Mouse (Mus musculus): ENCODE measurements around the gene Dyrk1a.

Gene Dyrk1a

GRCm38 (mm10) chr16:94590214-94590613, 20.4 kb downstream of the Dyrk1a start:
- no peak for DNase-seq (ENCODE audit: low spot score)

GRCm38 (mm10) chr16:94590977-94591376, 21.2 kb downstream of the Dyrk1a start:
- DNase-seq (ENCODE audit: low spot score), result no peak

- DNase-seq (ENCODE audit: low spot score), result no peak
Observed at GRCm38 (mm10) chr16:94591536-94591935, 21.7 kb downstream of the Dyrk1a start.

GRCm38 (mm10) chr16:94596633-94597032, 26.8 kb downstream of the Dyrk1a start:
- no peak for DNase-seq (ENCODE audit: low spot score)

GRCm38 (mm10) chr16:94597640-94598039, 27.8 kb downstream of the Dyrk1a start:
- DNase-seq (ENCODE audit: low spot score), result no peak

- DNase-seq (ENCODE audit: low spot score), result no peak
Observed at GRCm38 (mm10) chr16:94599977-94600724, 30.3 kb downstream of the Dyrk1a start.

- DNase-seq (ENCODE audit: low spot score), result no peak
Observed at GRCm38 (mm10) chr16:94601089-94601488, 31.3 kb downstream of the Dyrk1a start.

GRCm38 (mm10) chr16:94601540-94601953, 31.7 kb downstream of the Dyrk1a start:
- DNase-seq (ENCODE audit: low spot score), result no peak

- DNase-seq (ENCODE audit: low spot score), result no peak
Observed at GRCm38 (mm10) chr16:94602188-94602587, 32.4 kb downstream of the Dyrk1a start.

GRCm38 (mm10) chr16:94602730-94603129, 32.9 kb downstream of the Dyrk1a start:
- no peak for DNase-seq (ENCODE audit: low spot score)

- no peak for DNase-seq (ENCODE audit: low spot score)
Observed at GRCm38 (mm10) chr16:94606169-94606568, 36.4 kb downstream of the Dyrk1a start.

GRCm38 (mm10) chr16:94607468-94607867, 37.7 kb downstream of the Dyrk1a start:
- DNase-seq (ENCODE audit: low spot score), result no peak

- no peak for DNase-seq (ENCODE audit: low spot score)
Observed at GRCm38 (mm10) chr16:94608706-94609594, 39.1 kb downstream of the Dyrk1a start.

- no peak for DNase-seq (ENCODE audit: low spot score)
Observed at GRCm38 (mm10) chr16:94612573-94612972, 42.8 kb downstream of the Dyrk1a start.

GRCm38 (mm10) chr16:94617255-94617654, 47.4 kb downstream of the Dyrk1a start:
- no peak for DNase-seq (ENCODE audit: low spot score)

- DNase-seq (ENCODE audit: low spot score), result no peak
Observed at GRCm38 (mm10) chr16:94618543-94618942, 48.7 kb downstream of the Dyrk1a start.

GRCm38 (mm10) chr16:94619301-94619700, 49.5 kb downstream of the Dyrk1a start:
- DNase-seq (ENCODE audit: low spot score), result no peak

GRCm38 (mm10) chr16:94624871-94625270, 55.1 kb downstream of the Dyrk1a start:
- no peak for DNase-seq (ENCODE audit: low spot score)

GRCm38 (mm10) chr16:94625639-94626038, 55.8 kb downstream of the Dyrk1a start:
- no peak for DNase-seq (ENCODE audit: low spot score)

- no peak for DNase-seq (ENCODE audit: low spot score)
Observed at GRCm38 (mm10) chr16:94627736-94628135, 57.9 kb downstream of the Dyrk1a start.

GRCm38 (mm10) chr16:94628976-94629729, 59.3 kb downstream of the Dyrk1a start:
- no peak for DNase-seq (ENCODE audit: low spot score)

GRCm38 (mm10) chr16:94631984-94632383, 62.2 kb downstream of the Dyrk1a start:
- DNase-seq (ENCODE audit: low spot score), result no peak
